Mouse (Mus musculus) urinary bladder, adult 18-20 months (tissue): Measurements from ENCODE around the gene Snx8.

Source experiments
- DNase-seq, 2 experiments: peaks; one replicate each; pipeline ENCODE4 v3.0.0; 2022; ENCODE audit warnings: low spot score in 2 of 2, mixed read lengths in 2 of 2

The Snx8 gene

GRCm38 (mm10) chr5:140346050-140346449 is 43.0 kb downstream of the Snx8 start:
- DNase-seq, result no peak

- no peak for DNase-seq
Observed at GRCm38 (mm10) chr5:140345244-140345643, 43.8 kb downstream of the Snx8 start.

- DNase-seq, result no peak
Observed at GRCm38 (mm10) chr5:140342880-140343279, 46.2 kb downstream of the Snx8 start.

- DNase-seq, result no peak
Observed at GRCm38 (mm10) chr5:140339836-140340235, 49.2 kb downstream of the Snx8 start.

GRCm38 (mm10) chr5:140338779-140339178 is 50.3 kb downstream of the Snx8 start:
- DNase-seq, result no peak

- DNase-seq, result no peak
Observed at GRCm38 (mm10) chr5:140336680-140337079, 52.4 kb downstream of the Snx8 start.

- no peak for DNase-seq
Observed at GRCm38 (mm10) chr5:140333631-140334030, 55.4 kb downstream of the Snx8 start.

- DNase-seq, result no peak
Observed at GRCm38 (mm10) chr5:140332519-140332918, 56.5 kb downstream of the Snx8 start.

- DNase-seq, result peak; percentile 60 to 88
Observed at GRCm38 (mm10) chr5:140331615-140332512, 57.2 kb downstream of the Snx8 start, which contains the start of gene Mrm2. Gene Mrm2, minus strand, starts transcription at chr5:140331898.

- no peak for DNase-seq
Observed at GRCm38 (mm10) chr5:140324058-140324457, 65.0 kb downstream of the Snx8 start.

GRCm38 (mm10) chr5:140321756-140322575 is 67.1 kb downstream of the Snx8 start:
- no peak for DNase-seq

GRCm38 (mm10) chr5:140321042-140321755 is 67.9 kb downstream of the Snx8 start, which contains the start of the genes Mad1l1 and Nudt1:
Gene Mad1l1, minus strand, starts transcription at chr5:140321552.
Gene Nudt1, plus strand, starts transcription at chr5:140321656.
- peak; percentile 83 to 93 for DNase-seq

GRCm38 (mm10) chr5:140316716-140317115 is 72.3 kb downstream of the Snx8 start:
- no peak for DNase-seq

GRCm38 (mm10) chr5:140307602-140308001 is 81.5 kb downstream of the Snx8 start:
- no peak for DNase-seq

GRCm38 (mm10) chr5:140306016-140306415 is 83.0 kb downstream of the Snx8 start:
- DNase-seq, result no peak

- DNase-seq, result no peak
Observed at GRCm38 (mm10) chr5:140298291-140298690, 90.8 kb downstream of the Snx8 start.

GRCm38 (mm10) chr5:140292152-140292551 is 96.9 kb downstream of the Snx8 start:
- DNase-seq, result peak; percentile 22 to 46
